Comparison of ENCODE assay signal across 32 mouse cellular contexts in the genomic region with DNA sequence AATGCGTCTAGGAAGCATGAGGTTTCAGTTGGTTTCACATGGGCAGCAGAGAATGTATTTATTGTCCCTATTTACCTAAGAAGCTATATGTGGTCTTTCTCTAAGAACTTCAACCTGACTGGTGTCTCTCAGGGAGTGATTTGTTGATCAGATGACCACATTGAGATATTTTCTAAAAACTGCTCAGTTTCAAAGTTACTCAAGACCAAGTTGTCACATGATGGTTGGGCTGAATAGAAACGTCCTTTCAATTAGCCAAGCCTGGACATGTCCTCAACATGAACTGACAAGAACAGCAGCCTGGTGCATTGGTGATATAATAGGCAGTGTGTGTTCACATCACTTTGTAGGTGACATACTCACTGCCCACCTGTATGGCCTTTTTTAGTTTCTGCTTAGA. TPM values are rescaled to one million over a fixed set of nuclear protein-coding genes. Genes with fewer than 3 reads are reported as not detected.
"Had no signal": no experiment of that assay in that cellular context is flagged by ENCODE, and none has a peak within 500 bp of the region (broad histone marks: within the 10 kb centered on the region; RNA-seq: fewer than 3 reads in every experiment).

No protein-coding gene starts in this region.

RNA-seq across cellular contexts. Expression of a gene that starts 18.2 kb away (rescaled TPM):
- total RNA-seq: common myeloid progenitor, adult 5-6 weeks; forebrain, postnatal 0 days; gastrocnemius, adult 18-20 months; gastrocnemius, adult 2 months; gastrocnemius, adult 8-10 months; gastrocnemius, postnatal 10 days; gastrocnemius, postnatal 14 days; gastrocnemius, postnatal 25 days; gastrocnemius, postnatal 36 days; gastrocnemius, postnatal 4 days; granulocyte monocyte progenitor cell, adult 5-6 weeks; heart, adult 18-20 months; heart, adult 2 months; heart, adult 8-10 months had no signal
- polyA plus RNA-seq: cortical plate, adult 2 months; embryonic facial prominence, embryonic 10.5 days; embryonic facial prominence, embryonic 11.5 days; embryonic facial prominence, embryonic 12.5 days; embryonic facial prominence, embryonic 13.5 days; embryonic facial prominence, embryonic 14.5 days; embryonic facial prominence, embryonic 15.5 days; erythroblast, embryonic 14.5 days; forebrain, embryonic 10.5 days; forebrain, embryonic 11.5 days; forebrain, embryonic 12.5 days; forebrain, embryonic 13.5 days; forebrain, embryonic 14.5 days; forebrain, embryonic 15.5 days; forebrain, embryonic 16.5 days; forebrain, postnatal 0 days; frontal cortex, adult 2 months; gonadal fat pad, adult 2 months; heart, adult 2 months; heart, embryonic 10.5 days had no signal
